Mouse (Mus musculus) left cerebral cortex, adult 2 months (tissue): ENCODE data around the gene Zbtb20. TPM values are rescaled to one million over a fixed set of nuclear protein-coding genes. Genes with fewer than 3 reads are reported as not detected.

Experiments
- DNase-seq, 2 experiments: peaks; one replicate each; pipeline ENCODE4 v3.0.0; 2021 to 2022; ENCODE audit warnings: low spot score in 2 of 2, mixed read lengths in 1 of 2; ENCODE audit errors: extremely low spot score in 1 of 2
- H3K27ac ChIP-seq: fragments of 200-600 bp; 2 replicates; pipeline ENCODE4 v1.8.1; 2022
- H3K4me3 ChIP-seq: fragments of 200-600 bp; 2 replicates; pipeline ENCODE4 v1.8.1; 2022
- CTCF ChIP-seq: fragments of 200-600 bp; IDR thresholded peaks from 2 replicates; pipeline ENCODE4 v1.8.1; 2022; ENCODE audit warnings: antibody characterized with exemption, mild to moderate bottlenecking, moderate library complexity
- intact Hi-C: fragments of 180-260 bp; cut with DNase I; formaldehyde crosslinking; loops from one replicate; pipeline ENCODE4 v1.15.1; 2025
- total RNA-seq, 2 experiments: library from RNA; stranded (reverse); gene quantifications; 2 replicates each; pipeline ENCODE4 v1.2.3; 2021

Zbtb20 gene
- total RNA-seq, 2 experiments from 2014 or later = 46.5 to 57.6 TPM

DNA sequence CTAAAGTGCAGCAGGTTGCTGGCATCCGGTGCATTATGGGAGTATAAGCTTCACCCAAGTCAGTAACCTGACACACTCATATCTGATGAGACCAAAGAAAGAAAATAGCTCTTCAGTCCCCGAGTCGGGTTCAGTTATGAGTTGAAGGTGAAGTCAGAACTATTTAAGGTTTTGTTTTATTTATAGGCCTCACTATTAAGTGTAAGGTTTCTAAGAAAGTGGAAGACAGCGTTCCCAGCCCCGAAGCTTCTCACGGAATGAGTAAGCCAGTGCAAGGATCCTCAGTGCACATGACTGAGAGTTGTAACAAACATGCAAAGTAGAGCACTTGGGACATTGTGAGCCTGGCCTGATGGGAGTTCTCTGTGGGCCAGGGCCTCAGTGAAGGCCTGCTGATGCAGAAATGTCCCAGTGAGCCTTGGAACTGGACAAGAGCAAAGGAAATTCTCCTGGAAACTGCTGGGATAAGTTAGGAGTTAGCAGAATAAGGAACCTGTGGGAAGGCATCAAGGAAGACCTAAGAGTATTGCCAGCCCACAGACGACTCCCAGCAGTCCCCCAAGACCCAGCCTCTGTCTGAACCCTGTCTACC, 507.6 kb downstream of the Zbtb20 start:
- no peak overlapping the region for H3K4me3 ChIP-seq
- no peak for DNase-seq
- intact Hi-C loops = no loop called here
- TF ChIP-seq CTCF = no peak
- H3K27ac ChIP-seq = no peak overlapping the region

GRCm38 (mm10) chr16:43384953-43385619, 509.4 kb downstream of the Zbtb20 start:
- no peak overlapping the region for H3K27ac ChIP-seq
- no peak for TF ChIP-seq CTCF
- no peak for DNase-seq
- H3K4me3 ChIP-seq = no peak overlapping the region
- intact Hi-C loops = no loop called here

GRCm38 (mm10) chr16:43385620-43386210, 510.0 kb downstream of the Zbtb20 start:
- intact Hi-C loops = no loop called here
- no peak overlapping the region for H3K4me3 ChIP-seq
- TF ChIP-seq CTCF = no peak
- no peak overlapping the region for H3K27ac ChIP-seq
- DNase-seq = no peak

DNA sequence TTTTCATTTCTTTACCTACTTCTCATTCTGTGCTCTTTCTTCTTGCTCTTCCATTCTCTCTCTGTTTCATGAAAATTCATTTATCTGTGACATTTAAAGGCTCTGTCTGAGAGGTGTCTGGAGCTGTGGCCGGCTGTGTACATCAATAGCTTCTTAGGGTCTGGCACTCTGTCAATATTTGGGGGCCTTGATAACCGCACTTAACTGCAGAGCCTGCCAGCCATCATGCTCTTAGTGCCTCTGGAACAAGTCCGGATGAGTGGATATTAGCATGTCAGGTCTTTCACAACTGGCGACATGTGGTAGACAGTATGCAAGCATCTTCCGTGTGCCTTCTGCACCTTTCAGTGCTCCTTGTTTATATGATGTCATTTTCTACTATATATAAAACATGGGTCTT, 510.7 kb downstream of the Zbtb20 start:
- no peak overlapping the region for H3K27ac ChIP-seq
- intact Hi-C loops = no loop called here
- H3K4me3 ChIP-seq = no peak overlapping the region
- no peak for TF ChIP-seq CTCF
- DNase-seq = no peak

GRCm38 (mm10) chr16:43388389-43388788, 512.7 kb downstream of the Zbtb20 start:
- no peak overlapping the region for H3K27ac ChIP-seq
- DNase-seq = peak in 1 of 2 experiments; percentile 13
- no peak overlapping the region for H3K4me3 ChIP-seq
- no peak for TF ChIP-seq CTCF
- intact Hi-C loops = no loop called here

GRCm38 (mm10) chr16:43390387-43390786, 514.7 kb downstream of the Zbtb20 start:
- no peak for TF ChIP-seq CTCF
- Histone ChIP-seq H3K27ac (no peak overlapping the region), H3K4me3 (no peak overlapping the region)
- intact Hi-C loops = no loop called here
- DNase-seq = no peak

DNA sequence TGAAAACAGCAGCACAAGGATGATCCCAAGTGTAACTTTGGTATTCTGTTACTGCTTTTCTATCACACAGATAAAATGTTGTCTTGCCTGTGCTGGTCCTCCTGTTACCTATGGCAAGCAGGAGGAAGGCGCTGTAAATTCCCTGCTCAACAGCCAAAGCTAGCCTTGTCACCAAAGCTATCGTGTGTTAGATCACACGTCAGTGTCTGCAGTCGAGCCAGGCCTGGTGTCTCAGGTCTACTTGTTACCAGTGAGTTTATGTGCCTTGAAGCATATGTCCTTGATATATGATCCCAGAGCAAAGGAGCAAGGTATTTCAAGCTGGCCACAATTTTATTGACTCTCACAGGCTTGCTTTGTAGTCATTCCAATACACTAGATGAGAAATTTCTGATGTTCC, 517.7 kb downstream of the Zbtb20 start:
- Histone ChIP-seq H3K4me3 (no peak overlapping the region), H3K27ac (no peak overlapping the region)
- no peak for TF ChIP-seq CTCF
- intact Hi-C loops = no loop called here
- no peak for DNase-seq

- no peak for TF ChIP-seq CTCF
- H3K27ac ChIP-seq = no peak overlapping the region
- intact Hi-C loops = no loop called here
- DNase-seq = no peak
- H3K4me3 ChIP-seq = no peak overlapping the region
Measured at GRCm38 (mm10) chr16:43394013-43394568, 518.4 kb downstream of the Zbtb20 start.

DNA sequence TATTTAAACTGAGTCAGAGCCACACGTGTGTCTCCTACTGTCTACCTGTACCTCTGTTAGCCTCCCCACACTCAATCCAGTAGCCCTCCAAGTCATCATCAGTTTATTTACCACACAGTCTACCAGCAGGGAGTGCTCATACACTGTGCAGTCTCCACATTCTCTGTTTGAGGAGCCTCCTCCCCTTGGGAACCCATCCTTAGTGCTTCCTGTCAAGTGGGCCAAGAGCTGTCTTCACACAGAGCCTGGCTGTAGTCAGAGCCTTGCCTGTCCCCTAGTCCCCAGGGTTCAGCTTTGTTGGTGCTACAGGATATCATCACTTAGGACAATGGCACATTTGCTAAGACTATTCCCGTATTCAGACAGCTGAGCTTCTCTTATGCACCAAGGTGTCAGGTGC, 519.1 kb downstream of the Zbtb20 start:
- no peak overlapping the region for H3K27ac ChIP-seq
- H3K4me3 ChIP-seq = no peak overlapping the region
- no peak; the same call in none of the 2 replicates for TF ChIP-seq CTCF
- intact Hi-C loops = no loop called here
- DNase-seq = no peak

DNA sequence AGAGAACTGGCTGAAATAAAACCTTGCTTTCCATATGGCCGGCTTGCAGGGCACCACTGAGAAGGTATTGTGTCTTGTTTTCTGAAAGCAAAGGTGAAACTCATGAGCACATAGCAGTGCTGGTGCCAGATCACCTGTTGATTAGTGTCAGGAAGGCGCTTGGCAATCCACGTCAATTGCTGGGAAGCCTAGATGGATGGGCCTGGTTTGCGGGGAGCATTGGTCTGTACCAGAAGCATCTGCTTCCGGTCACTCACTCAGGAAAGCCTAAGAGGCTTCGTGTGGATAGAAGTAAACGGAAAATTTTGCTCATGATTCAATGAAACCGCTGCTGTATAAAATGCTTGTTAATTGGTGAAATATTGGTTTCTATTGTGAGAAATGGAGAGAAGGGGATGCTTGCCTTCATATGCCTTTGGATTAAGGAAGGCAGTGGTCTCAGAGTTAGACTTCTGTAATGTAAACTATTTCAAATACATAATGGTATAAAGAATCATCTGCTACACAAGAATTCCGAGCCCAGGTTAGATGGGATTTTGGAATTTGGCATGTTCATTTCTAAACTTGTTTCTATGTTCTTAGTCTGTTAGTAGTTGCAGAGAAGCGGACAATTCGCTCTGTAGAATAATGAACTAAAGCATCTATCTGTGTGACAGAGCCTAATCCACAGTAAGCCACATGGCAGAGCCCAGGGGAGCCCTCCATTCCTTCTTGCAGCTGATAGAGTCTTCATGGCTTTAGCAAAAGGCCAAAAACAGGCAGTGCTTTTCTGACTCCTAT, 521.4 kb downstream of the Zbtb20 start:
- H3K4me3 ChIP-seq = no peak overlapping the region
- DNase-seq = no peak
- intact Hi-C loops = no loop called here
- H3K27ac ChIP-seq = no peak overlapping the region
- TF ChIP-seq CTCF = no peak

GRCm38 (mm10) chr16:43397629-43398323, 522.1 kb downstream of the Zbtb20 start:
- intact Hi-C loops = no loop called here
- no peak for DNase-seq
- Histone ChIP-seq H3K4me3 (no peak overlapping the region), H3K27ac (no peak overlapping the region)
- TF ChIP-seq CTCF = no peak
